Mouse (Mus musculus): ENCODE measurements around the gene Slc38a9. TPM values are rescaled to one million over a fixed set of nuclear protein-coding genes. Genes with fewer than 3 reads are reported as not detected.

Gene Slc38a9
- polyA plus RNA-seq, 1 experiment: 2.9 TPM

GRCm38 (mm10) chr13:112778407-112778806, 117.9 kb downstream of the Slc38a9 start:
- Histone ChIP-seq H3K27ac (ENCODE audit: insufficient read depth, low read depth, low read length) (no peak overlapping the region), H3K4me1 (ENCODE audit: control insufficient read depth, insufficient read depth, insufficient read length, low read length) (no peaks in the 10 kb centered on the region), H3K27me3 (ENCODE audit: control insufficient read depth, insufficient read depth, low read length) (no peaks in the 10 kb centered on the region), H3K4me3 (ENCODE audit: low read depth, low read length) (no peak overlapping the region), H3K36me3 (ENCODE audit: control insufficient read depth, insufficient read depth, low read length) (no peaks in the 10 kb centered on the region)
- WGBS: 83% methylated on average over 5 of the region's 5 CpGs
- TF ChIP-seq POLR2A (IDR thresholded peaks at IDR 0.05; ENCODE audit: low read depth, low read length) (no peak), CTCF (IDR thresholded peaks at IDR 0.05; ENCODE audit: extremely low read depth, insufficient read length, insufficient replicate concordance, low read depth, low read length) (no peak)

- Histone ChIP-seq H3K4me3 (ENCODE audit: low read depth, low read length) (no peak overlapping the region), H3K36me3 (ENCODE audit: control insufficient read depth, insufficient read depth, low read length) (no peaks in the 10 kb centered on the region), H3K27ac (ENCODE audit: insufficient read depth, low read depth, low read length) (no peak overlapping the region), H3K4me1 (ENCODE audit: control insufficient read depth, insufficient read depth, insufficient read length, low read length) (no peaks in the 10 kb centered on the region), H3K27me3 (ENCODE audit: control insufficient read depth, insufficient read depth, low read length) (no peaks in the 10 kb centered on the region)
- TF ChIP-seq CTCF (IDR thresholded peaks at IDR 0.05; ENCODE audit: extremely low read depth, insufficient read length, insufficient replicate concordance, low read depth, low read length): no peak
- no peak for TF ChIP-seq POLR2A (IDR thresholded peaks at IDR 0.05; ENCODE audit: low read depth, low read length)
- 79% methylated on average over 7 of the region's 7 CpGs for WGBS
These were observed 124.8 kb downstream of the Slc38a9 start for GRCm38 (mm10) chr13:112785305-112785704.

DNA sequence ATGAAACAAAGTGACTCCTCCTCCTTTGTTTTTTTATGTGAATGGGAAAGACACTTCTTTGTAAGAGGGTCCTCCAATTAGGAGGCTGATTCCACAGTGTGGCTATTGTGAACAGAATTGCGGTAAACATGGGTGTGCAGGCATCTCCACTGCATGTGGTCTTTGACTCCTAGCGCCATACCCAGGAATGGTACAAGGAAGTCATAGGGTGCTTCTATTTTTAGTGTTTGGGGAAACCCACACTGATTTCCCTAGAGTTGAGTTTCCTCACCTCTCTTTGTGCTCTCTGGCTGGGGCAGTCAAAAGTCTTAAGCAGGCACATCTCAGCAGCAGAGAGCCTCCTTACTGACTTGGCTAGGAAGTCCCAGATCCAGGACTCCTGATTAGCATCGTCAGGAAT, 125.6 kb downstream of the Slc38a9 start:
- H3K4me1 ChIP-seq (ENCODE audit: control insufficient read depth, insufficient read depth, insufficient read length, low read length): no peaks in the 10 kb centered on the region
- no peak overlapping the region for H3K4me3 ChIP-seq (ENCODE audit: low read depth, low read length)
- TF ChIP-seq CTCF (IDR thresholded peaks at IDR 0.05; ENCODE audit: extremely low read depth, insufficient read length, insufficient replicate concordance, low read depth, low read length): no peak
- TF ChIP-seq POLR2A (IDR thresholded peaks at IDR 0.05; ENCODE audit: low read depth, low read length): no peak
- WGBS: 78% methylated on average over 3 of the region's 3 CpGs
- H3K36me3 ChIP-seq (ENCODE audit: control insufficient read depth, insufficient read depth, low read length): no peaks in the 10 kb centered on the region
- H3K27me3 ChIP-seq (ENCODE audit: control insufficient read depth, insufficient read depth, low read length): no peaks in the 10 kb centered on the region
- H3K27ac ChIP-seq (ENCODE audit: insufficient read depth, low read depth, low read length): no peak overlapping the region

DNA sequence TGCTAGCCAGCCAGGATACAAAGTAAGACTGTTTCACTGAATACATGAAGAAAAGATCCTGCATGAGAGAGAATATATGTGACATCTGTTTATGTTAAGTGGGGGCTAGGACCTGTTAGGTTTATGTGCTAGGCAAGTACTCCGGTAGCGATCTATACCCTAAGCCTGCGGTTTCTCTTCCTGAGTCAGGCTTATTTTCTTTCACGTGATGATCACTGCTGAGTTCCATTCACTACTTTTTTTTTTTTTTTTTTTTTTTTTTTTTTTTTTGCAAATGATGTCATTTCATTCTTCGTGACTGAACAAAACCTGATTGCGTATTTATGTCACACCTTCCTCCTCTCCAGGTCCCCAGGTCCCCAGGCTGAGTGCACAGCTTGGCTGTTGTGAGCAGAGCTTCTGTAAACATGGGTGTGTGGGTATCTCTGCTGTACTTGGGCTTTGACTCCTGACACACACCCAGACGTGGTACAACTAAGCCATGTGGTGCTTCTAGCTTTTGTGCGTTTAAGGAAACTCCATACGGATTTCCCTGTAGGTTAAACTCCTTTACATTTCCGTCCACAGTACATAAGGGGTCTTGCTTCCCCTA, 126.5 kb downstream of the Slc38a9 start:
- 61% methylated on average over 10 of the region's 10 CpGs for WGBS
- TF ChIP-seq POLR2A (IDR thresholded peaks at IDR 0.05; ENCODE audit: low read depth, low read length): no peak
- no peak for TF ChIP-seq CTCF (IDR thresholded peaks at IDR 0.05; ENCODE audit: extremely low read depth, insufficient read length, insufficient replicate concordance, low read depth, low read length)

More for the DNA sequence above, 126.5 kb downstream of the Slc38a9 start:
- H3K27ac ChIP-seq (ENCODE audit: insufficient read depth, low read depth, low read length): no peak overlapping the region
- no peaks in the 10 kb centered on the region for H3K4me1 ChIP-seq (ENCODE audit: control insufficient read depth, insufficient read depth, insufficient read length, low read length)
- no peak overlapping the region for H3K4me3 ChIP-seq (ENCODE audit: low read depth, low read length)
- no peaks in the 10 kb centered on the region for H3K27me3 ChIP-seq (ENCODE audit: control insufficient read depth, insufficient read depth, low read length)
- H3K36me3 ChIP-seq (ENCODE audit: control insufficient read depth, insufficient read depth, low read length): no peaks in the 10 kb centered on the region

Other genes with a start within 250 kb of the Slc38a9 start
- 6.3 and 8.3 TPM in 2 replicates for gene Il6st, start 196.7 kb upstream of the Slc38a9 start, polyA plus RNA-seq (2012; rRNA removed)
- gene Il31ra, start 66.4 kb upstream of the Slc38a9 start, polyA plus RNA-seq (2012; rRNA removed): 0.03 TPM in 1 of 2 replicates, not detected in the other
- gene Ddx4, start 8.3 kb upstream of the Slc38a9 start, polyA plus RNA-seq (2012; rRNA removed): not detected in 2 replicates
- gene Plpp1, start 140.0 kb downstream of the Slc38a9 start, polyA plus RNA-seq (2012; rRNA removed): 38.7 and 102 TPM in 2 replicates

Measured in small intestine, adult 2 months (tissue).